ENCODE assay signal across 8 mouse cellular contexts in genomic region chr13:24280439-24281431, GRCm38 (mm10). TPM values are rescaled to one million over a fixed set of nuclear protein-coding genes. Genes with fewer than 3 reads are reported as not detected.
A peak's percentile ranks its signal among the peaks of the same experiment; 100 is the strongest.
DNase-seq lines count a peak whose midpoint lies in the region; ATAC-seq lines count a peak whose summit lies in the region.

Gene Carmil1 (minus strand): TSS chr13:24280795.

- ATAC-seq in forebrain, embryonic 12.5 days (ENCODE audit: low FRiP score): peak; percentile 98
- ATAC-seq in heart, embryonic 16.5 days (replicated peaks; ENCODE audit: extremely low read depth, insufficient read depth, low FRiP score): peak; percentile 93
- ATAC-seq in liver, embryonic 15.5 days (ENCODE audit: insufficient read depth): peak; percentile 92
- ATAC-seq in neural tube, embryonic 13.5 days (ENCODE audit: low read depth): peak; percentile 99

- no peaks in the 10 kb centered on the region for H3K9me3 ChIP-seq in forebrain, embryonic 12.5 days
- no peaks in the 10 kb centered on the region for H3K9me3 ChIP-seq in heart, embryonic 16.5 days (replicated peaks; ENCODE audit: control insufficient read depth, low read length)
- H3K9me3 ChIP-seq in liver, embryonic 15.5 days (replicated peaks): no peaks in the 10 kb centered on the region
- no peaks in the 10 kb centered on the region for H3K9me3 ChIP-seq in neural tube, embryonic 13.5 days

- H3K27me3 ChIP-seq in forebrain, embryonic 12.5 days: peaks cover 15% of the 10 kb centered on the region; the same call in 1 of the 2 replicates
- peaks cover 18% of the 10 kb centered on the region for H3K27me3 ChIP-seq in heart, embryonic 16.5 days (ENCODE audit: control insufficient read depth, insufficient read depth, low read length)
- H3K27me3 ChIP-seq in liver, embryonic 15.5 days: peaks cover 55% of the 10 kb centered on the region
- peaks cover 3% of the 10 kb centered on the region; the same call in 1 of the 2 replicates for H3K27me3 ChIP-seq in neural tube, embryonic 13.5 days

- peak within 1 kb of the TSS; percentile 97 for H3K4me2 ChIP-seq in forebrain, embryonic 12.5 days
- H3K4me2 ChIP-seq in heart, embryonic 16.5 days (ENCODE audit: low read depth, low read length): peak within 1 kb of the TSS; percentile 98
- H3K4me2 ChIP-seq in liver, embryonic 15.5 days: peak within 1 kb of the TSS; percentile 67
- H3K4me2 ChIP-seq in neural tube, embryonic 13.5 days: peak within 1 kb of the TSS; percentile 95

- WGBS in forebrain, embryonic 12.5 days: under 1% methylated on average over 94 of the region's 96 CpGs
- WGBS in heart, embryonic 16.5 days: under 1% methylated on average over 96 of the region's 96 CpGs
- under 1% methylated on average over 95 of the region's 96 CpGs for WGBS in liver, embryonic 15.5 days (ENCODE audit: insufficient replicate concordance)
- WGBS in neural tube, embryonic 13.5 days: under 1% methylated on average over 89 of the region's 96 CpGs

- H3K4me3 ChIP-seq in forebrain, embryonic 12.5 days (replicated peaks): peak within 1 kb of the TSS; percentile 71
- H3K4me3 ChIP-seq in heart, embryonic 16.5 days (ENCODE audit: low read length): peak within 1 kb of the TSS; percentile 92
- peak within 1 kb of the TSS; percentile 62 for H3K4me3 ChIP-seq in liver, embryonic 15.5 days (replicated peaks)
- H3K4me3 ChIP-seq in neural tube, embryonic 13.5 days: peak within 1 kb of the TSS; percentile 63

- peak within 1 kb of the TSS; percentile 84 for H3K9ac ChIP-seq in forebrain, embryonic 12.5 days
- peak within 1 kb of the TSS; percentile 85 for H3K9ac ChIP-seq in heart, embryonic 16.5 days (ENCODE audit: low read length)
- H3K9ac ChIP-seq in liver, embryonic 15.5 days: no peak within 1 kb of the TSS
- H3K9ac ChIP-seq in neural tube, embryonic 13.5 days: peak within 1 kb of the TSS; percentile 86

- H3K27ac ChIP-seq in forebrain, embryonic 12.5 days: peak within 1 kb of the TSS; percentile 96
- H3K27ac ChIP-seq in heart, embryonic 16.5 days (ENCODE audit: low read length): peak within 1 kb of the TSS; percentile 77
- H3K27ac ChIP-seq in liver, embryonic 15.5 days (replicated peaks): no peak within 1 kb of the TSS; the same call in 1 of the 2 replicates
- peak within 1 kb of the TSS; percentile 94 for H3K27ac ChIP-seq in neural tube, embryonic 13.5 days (replicated peaks)

- peak; percentile 64 for DNase-seq in CD4-positive helper T cell, adult 2 months (ENCODE audit: low read depth, low spot score)
- DNase-seq in brain, embryonic 18.5 days (ENCODE audit: low read depth, low spot score): peak; percentile 79
- peak; percentile 87 to 91 for DNase-seq in kidney, postnatal 4 days
- peak; percentile 64 for DNase-seq in telencephalon, adult 2 months (ENCODE audit: low read depth, low spot score)

- peaks cover 18% of the 10 kb centered on the region for H3K4me1 ChIP-seq in forebrain, embryonic 12.5 days
- peaks cover 8% of the 10 kb centered on the region for H3K4me1 ChIP-seq in heart, embryonic 16.5 days (ENCODE audit: control insufficient read depth, insufficient read depth, low read length)
- peaks cover 7% of the 10 kb centered on the region; the same call in 1 of the 2 replicates for H3K4me1 ChIP-seq in liver, embryonic 15.5 days (replicated peaks)
- H3K4me1 ChIP-seq in neural tube, embryonic 13.5 days (replicated peaks): peaks cover 22% of the 10 kb centered on the region

- H3K36me3 ChIP-seq in forebrain, embryonic 12.5 days (replicated peaks): no peaks in the 10 kb centered on the region
- no peaks in the 10 kb centered on the region for H3K36me3 ChIP-seq in heart, embryonic 16.5 days (ENCODE audit: control insufficient read depth, insufficient read depth)
- no peaks in the 10 kb centered on the region for H3K36me3 ChIP-seq in liver, embryonic 15.5 days (replicated peaks)
- H3K36me3 ChIP-seq in neural tube, embryonic 13.5 days: no peaks in the 10 kb centered on the region

RNA-seq across cellular contexts. Expression of gene Carmil1, which starts in this region (rescaled TPM):
- 25.3 and 33.0 TPM in 2 replicates for polyA plus RNA-seq in forebrain, embryonic 12.5 days (2016; fragmentation: Nextera tagmentation; extraction: Ambion mirVana)
- polyA plus RNA-seq in heart, embryonic 16.5 days (2015; fragmentation: Nextera tagmentation; extraction: Ambion mirVana): 8.4 and 9.7 TPM in 2 replicates
- polyA plus RNA-seq in liver, embryonic 15.5 days (2015; fragmentation: Nextera tagmentation; extraction: Ambion mirVana): 4.1 and 5.1 TPM in 2 replicates
- polyA plus RNA-seq in neural tube, embryonic 13.5 days (2015; fragmentation: Nextera tagmentation; extraction: Ambion mirVana): 25.4 and 26.6 TPM in 2 replicates
